Mouse (Mus musculus): ENCODE measurements around the gene Cul7. TPM values are rescaled to one million over a fixed set of nuclear protein-coding genes. Genes with fewer than 3 reads are reported as not detected.

The Cul7 gene
- polyA plus RNA-seq, 1 experiment = 88.5 TPM

- no peak for DNase-seq (ENCODE audit: low read depth)
- TF ChIP-seq POLR2A (IDR thresholded peaks at IDR 0.05; ENCODE audit: borderline replicate concordance, extremely low read depth, insufficient read depth, insufficient read length, poor library complexity, severe bottlenecking) (no peak), CTCF (IDR thresholded peaks at IDR 0.05; ENCODE audit: borderline replicate concordance, extremely low read depth, insufficient read depth, insufficient read length) (no peak)
Observed at GRCm38 (mm10) chr17:46617799-46618198, 32.3 kb upstream of the Cul7 start.

GRCm38 (mm10) chr17:46618394-46618768 is 31.8 kb upstream of the Cul7 start:
- peak; percentile 72 for DNase-seq (ENCODE audit: low read depth)

DNA sequence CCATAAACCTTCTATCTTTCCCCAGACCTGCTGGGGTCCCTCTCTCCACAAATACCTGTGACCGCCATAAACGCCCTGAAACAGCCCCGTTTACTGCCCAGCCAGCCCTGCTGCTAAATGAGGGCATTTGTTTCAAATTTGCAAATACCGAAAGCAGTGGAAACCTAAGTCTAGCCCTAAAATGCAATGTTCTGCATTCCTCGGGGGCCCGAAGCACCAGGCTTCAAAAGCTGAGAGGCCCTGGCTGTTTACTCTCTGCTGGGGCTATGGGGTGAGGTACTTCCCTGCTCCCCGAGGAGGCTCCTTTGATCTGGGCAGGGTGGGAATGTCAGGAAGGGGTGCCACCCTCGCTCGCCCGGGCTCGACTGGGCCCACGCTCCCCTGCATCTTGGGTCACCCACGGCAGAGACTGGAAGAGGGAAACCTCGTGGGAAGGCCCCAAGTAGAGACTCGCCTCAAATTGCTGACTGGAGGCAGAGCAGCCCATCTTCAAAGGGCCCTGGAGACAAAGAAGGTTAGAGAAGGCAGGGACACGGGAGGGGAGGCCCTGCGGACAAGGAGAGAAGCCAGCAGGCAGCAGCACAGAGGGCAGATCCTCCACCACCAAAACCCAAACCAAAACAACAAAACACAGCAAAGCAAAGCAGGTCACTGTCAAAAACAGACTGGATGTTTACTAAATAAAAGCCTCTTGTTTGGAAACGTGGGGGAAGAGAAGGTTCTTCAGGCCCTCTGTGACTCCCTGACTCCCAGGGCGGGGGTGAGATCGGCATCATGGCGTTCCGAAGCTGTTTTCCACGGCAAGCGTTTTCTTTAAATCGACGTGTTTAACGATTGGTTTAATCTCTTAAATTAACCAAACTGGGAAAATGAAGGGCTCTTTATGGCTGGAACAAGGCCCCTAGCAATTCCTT is 31.1 kb upstream of the Cul7 start:
- TF ChIP-seq CTCF (IDR thresholded peaks at IDR 0.05; ENCODE audit: borderline replicate concordance, extremely low read depth, insufficient read depth, insufficient read length) = no peak
- TF ChIP-seq POLR2A (IDR thresholded peaks at IDR 0.05; ENCODE audit: borderline replicate concordance, extremely low read depth, insufficient read depth, insufficient read length, poor library complexity, severe bottlenecking) = no peak
- peak; percentile 64 for DNase-seq (ENCODE audit: low read depth)

More at GRCm38 (mm10) chr17:46618394-46618768, 31.8 kb upstream of the Cul7 start:
- TF ChIP-seq POLR2A (IDR thresholded peaks at IDR 0.05; ENCODE audit: borderline replicate concordance, extremely low read depth, insufficient read depth, insufficient read length, poor library complexity, severe bottlenecking) (no peak), CTCF (IDR thresholded peaks at IDR 0.05; ENCODE audit: borderline replicate concordance, extremely low read depth, insufficient read depth, insufficient read length) (no peak)

GRCm38 (mm10) chr17:46619683-46620357 is 30.3 kb upstream of the Cul7 start:
- TF ChIP-seq POLR2A (IDR thresholded peaks at IDR 0.05; ENCODE audit: borderline replicate concordance, extremely low read depth, insufficient read depth, insufficient read length, poor library complexity, severe bottlenecking) (no peak), CTCF (IDR thresholded peaks at IDR 0.05; ENCODE audit: borderline replicate concordance, extremely low read depth, insufficient read depth, insufficient read length) (no peak)
- no peak for DNase-seq (ENCODE audit: low read depth)

GRCm38 (mm10) chr17:46621324-46621723 is 28.8 kb upstream of the Cul7 start:
- no peak for TF ChIP-seq POLR2A (IDR thresholded peaks at IDR 0.05; ENCODE audit: borderline replicate concordance, extremely low read depth, insufficient read depth, insufficient read length, poor library complexity, severe bottlenecking)
- TF ChIP-seq CTCF (IDR thresholded peaks at IDR 0.05; ENCODE audit: borderline replicate concordance, extremely low read depth, insufficient read depth, insufficient read length) = no peak
- DNase-seq (ENCODE audit: low read depth) = peak; percentile 74

- DNase-seq (ENCODE audit: low read depth) = no peak
- TF ChIP-seq POLR2A (IDR thresholded peaks at IDR 0.05; ENCODE audit: borderline replicate concordance, extremely low read depth, insufficient read depth, insufficient read length, poor library complexity, severe bottlenecking) (no peak), CTCF (IDR thresholded peaks at IDR 0.05; ENCODE audit: borderline replicate concordance, extremely low read depth, insufficient read depth, insufficient read length) (no peak)
Observed at GRCm38 (mm10) chr17:46622269-46622668, 27.9 kb upstream of the Cul7 start.

- TF ChIP-seq POLR2A (IDR thresholded peaks at IDR 0.05; ENCODE audit: borderline replicate concordance, extremely low read depth, insufficient read depth, insufficient read length, poor library complexity, severe bottlenecking) (no peak), CTCF (IDR thresholded peaks at IDR 0.05; ENCODE audit: borderline replicate concordance, extremely low read depth, insufficient read depth, insufficient read length) (0 out of 2 replicates have a peak, but pooled peaks have one; percentile 1)
- peak; percentile 45 for DNase-seq (ENCODE audit: low read depth)
Observed at GRCm38 (mm10) chr17:46623819-46624557, 26.1 kb upstream of the Cul7 start.

DNA sequence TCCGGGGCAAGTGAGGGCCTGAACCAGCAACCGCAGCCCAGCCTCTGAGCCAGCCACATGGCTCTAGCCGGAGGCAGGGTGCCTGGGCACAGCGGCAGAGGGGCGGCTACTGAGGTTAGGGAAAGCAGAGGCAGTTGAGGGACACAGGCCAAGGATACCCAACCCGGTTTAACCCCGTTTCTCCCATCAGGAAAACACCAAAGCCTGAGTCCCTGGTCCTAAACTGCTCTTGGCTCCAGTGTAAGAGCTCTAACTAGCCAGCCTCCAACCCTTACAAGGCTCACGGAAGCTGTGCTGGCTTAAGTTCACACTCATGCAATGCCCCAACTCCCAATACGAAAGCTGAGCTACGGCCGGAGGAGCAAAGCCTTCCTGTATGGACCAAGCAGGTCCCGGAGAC is 25.5 kb upstream of the Cul7 start:
- DNase-seq (ENCODE audit: low read depth) = no peak
- TF ChIP-seq CTCF (IDR thresholded peaks at IDR 0.05; ENCODE audit: borderline replicate concordance, extremely low read depth, insufficient read depth, insufficient read length) = no peak
- TF ChIP-seq POLR2A (IDR thresholded peaks at IDR 0.05; ENCODE audit: borderline replicate concordance, extremely low read depth, insufficient read depth, insufficient read length, poor library complexity, severe bottlenecking) = no peak

DNA sequence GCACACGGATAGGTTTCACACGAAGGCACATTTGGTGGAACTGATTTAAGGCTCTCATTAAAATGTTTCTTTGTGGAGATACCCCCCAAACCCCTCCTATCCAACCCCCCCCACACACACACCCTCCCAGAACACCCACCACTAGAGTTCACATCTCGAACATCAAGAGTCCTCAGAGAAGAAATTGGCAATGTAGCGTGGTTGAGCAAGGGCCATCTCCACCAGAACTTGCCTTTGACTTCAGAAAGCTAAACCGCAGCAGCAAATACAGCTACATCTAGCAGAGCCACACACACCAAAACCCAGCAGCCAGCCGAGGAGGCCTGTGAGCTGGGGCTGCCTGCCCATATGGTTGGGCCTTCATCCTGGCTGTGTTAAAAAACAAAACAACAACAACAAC is 22.7 kb upstream of the Cul7 start:
- no peak for DNase-seq (ENCODE audit: low read depth)
- TF ChIP-seq POLR2A (IDR thresholded peaks at IDR 0.05; ENCODE audit: borderline replicate concordance, extremely low read depth, insufficient read depth, insufficient read length, poor library complexity, severe bottlenecking) (no peak), CTCF (IDR thresholded peaks at IDR 0.05; ENCODE audit: borderline replicate concordance, extremely low read depth, insufficient read depth, insufficient read length) (no peak)

DNA sequence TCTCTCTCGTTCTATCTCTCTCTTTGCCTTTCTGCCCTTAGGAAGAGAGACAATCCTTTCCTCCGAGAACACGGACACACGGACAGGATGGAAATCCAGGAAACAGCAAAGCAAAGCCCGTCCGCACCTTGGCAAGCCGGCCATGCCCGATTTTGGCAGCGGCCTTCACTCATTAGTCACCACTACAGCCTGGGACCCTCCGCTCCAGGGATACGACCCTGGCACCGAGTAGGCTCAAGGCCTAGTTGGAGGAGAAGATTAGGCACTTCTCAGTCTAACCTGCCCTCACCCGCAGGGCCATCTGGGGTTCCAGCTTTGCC is 21.7 kb upstream of the Cul7 start:
- no peak for TF ChIP-seq POLR2A (IDR thresholded peaks at IDR 0.05; ENCODE audit: borderline replicate concordance, extremely low read depth, insufficient read depth, insufficient read length, poor library complexity, severe bottlenecking)
- no peak for TF ChIP-seq CTCF (IDR thresholded peaks at IDR 0.05; ENCODE audit: borderline replicate concordance, extremely low read depth, insufficient read depth, insufficient read length)
- DNase-seq (ENCODE audit: low read depth) = peak; percentile 68
